Mouse (Mus musculus) CH12.LX (cell line): Measurements from ENCODE around the gene Pradc1.

Source experiments
- BHLHE40 ChIP-seq: IDR thresholded peaks from 2 replicates; pipeline ENCODE4 v1.6.1; 2011; ENCODE audit warnings: mild to moderate bottlenecking, low read depth, low read length, improper control_type of control experiment
- CTCF ChIP-seq, 2 experiments: IDR thresholded peaks in 1 of 2; conservative IDR thresholded peaks in 1 of 2; 2 replicates each; pipeline ENCODE4 v1.5.1; 2011 to 2012; ENCODE audit warnings: low read depth in 2 of 2, low read length in 2 of 2, improper control_type of control experiment in 1 of 2, inconsistent platforms in 1 of 2, mild to moderate bottlenecking in 1 of 2, moderate library complexity in 1 of 2
- ETS1 ChIP-seq: conservative IDR thresholded peaks from 2 replicates; pipeline ENCODE4 v1.6.1; 2012; ENCODE audit warnings: low read depth, mild to moderate bottlenecking, inconsistent platforms, low read length, improper control_type of control experiment, moderate library complexity
- JUN ChIP-seq: IDR thresholded peaks from 2 replicates; pipeline ENCODE4 v1.6.1; 2011; ENCODE audit warnings: low read depth, mild to moderate bottlenecking, low read length, improper control_type of control experiment, moderate library complexity; ENCODE audit not compliant: insufficient read depth
- MAX ChIP-seq: IDR thresholded peaks from 2 replicates; pipeline ENCODE4 v1.6.1; 2011; ENCODE audit warnings: low read length, improper control_type of control experiment
- POLR2A ChIP-seq: IDR thresholded peaks from 2 replicates; pipeline ENCODE4 v1.6.1; 2011; ENCODE audit warnings: low read depth, mild to moderate bottlenecking, improper control_type of control experiment, low read length
- RAD21 ChIP-seq: IDR thresholded peaks from 2 replicates; pipeline ENCODE4 v1.6.1; 2011; ENCODE audit warnings: low read depth, mild to moderate bottlenecking, low read length, improper control_type of control experiment, moderate library complexity
- RCOR1 ChIP-seq: conservative IDR thresholded peaks from 2 replicates; pipeline ENCODE4 v1.6.1; 2012; ENCODE audit warnings: low read depth, mild to moderate bottlenecking, inconsistent platforms, low read length, improper control_type of control experiment
- USF1 ChIP-seq: IDR thresholded peaks from 2 replicates; pipeline ENCODE4 v1.6.1; 2014; ENCODE audit warnings: low read depth, mild to moderate bottlenecking, inconsistent platforms, low read length, improper control_type of control experiment
- ZC3H11A ChIP-seq: IDR thresholded peaks from 2 replicates; pipeline ENCODE4 v1.6.1; 2012; ENCODE audit warnings: low read depth, mild to moderate bottlenecking, inconsistent platforms, low read length, improper control_type of control experiment
- ZMIZ1 ChIP-seq: IDR thresholded peaks from 2 replicates; pipeline ENCODE4 v1.6.1; 2012; ENCODE audit warnings: low read depth, mild to moderate bottlenecking, inconsistent platforms, low read length, improper control_type of control experiment
- ZNF384 ChIP-seq: IDR thresholded peaks from 2 replicates; pipeline ENCODE4 v1.6.1; 2012; ENCODE audit warnings: low read depth, low read length, improper control_type of control experiment, inconsistent platforms

- no peak for TF ChIP-seq USF1
- TF ChIP-seq POLR2A: no peak
- TF ChIP-seq RAD21: no peak
- no peak for TF ChIP-seq MAX
- TF ChIP-seq ZMIZ1: no peak
- TF ChIP-seq CTCF (conservative IDR thresholded peaks at IDR 0.05 in 1 of 2, IDR thresholded peaks at IDR 0.05 in 1 of 2; ENCODE audit: low read depth in 2 of 2, low read length in 2 of 2): no peak
- TF ChIP-seq ETS1: no peak
- no peak for TF ChIP-seq RCOR1
- TF ChIP-seq ZNF384: no peak
- no peak for TF ChIP-seq ZC3H11A
- TF ChIP-seq JUN: no peak
- no peak for TF ChIP-seq BHLHE40
Observed at GRCm38 (mm10) chr6:85452411-85452665, 568 bp upstream of the Pradc1 start.
